Mouse (Mus musculus) lung, postnatal 25 days (tissue): ENCODE measurements around the gene Nhsl2.
"Not testable (repeated sequence)": the region's sequence is repeated elsewhere in the genome, so short reads cannot be mapped to it uniquely, and the experiment has no call there.

Experiments
- DNase-seq: peaks from one replicate; pipeline ENCODE4 v3.0.0; 2022; ENCODE audit warnings: low spot score

Gene Nhsl2

GRCm38 (mm10) chrX:101849281-101849821, at the start of gene Nhsl2:
Nhsl2 (plus strand) TSS chrX:101849385.
- DNase-seq, result peak; percentile 23

GRCm38 (mm10) chrX:101805512-101805911, 43.7 kb upstream of the Nhsl2 start:
- no peak for DNase-seq

DNA sequence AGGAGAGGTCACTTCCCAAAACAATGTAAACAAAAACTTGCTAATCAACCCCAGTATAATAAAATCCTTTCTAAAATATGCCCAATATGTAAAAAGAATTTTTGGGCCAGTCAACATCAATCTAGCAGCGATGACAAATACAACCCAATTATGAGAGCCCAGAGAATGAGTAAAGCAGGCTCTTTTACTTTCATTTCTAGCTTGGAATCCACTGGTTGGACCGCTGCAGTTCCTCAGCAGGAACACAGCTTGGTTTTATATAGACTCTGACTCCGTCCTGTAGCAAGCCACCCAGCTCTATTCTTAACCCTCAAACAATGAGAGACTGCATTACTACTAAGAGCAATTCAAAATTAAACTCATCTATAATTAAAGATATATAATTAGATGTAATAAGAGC, 37.4 kb upstream of the Nhsl2 start:
- no peak for DNase-seq

GRCm38 (mm10) chrX:101819163-101819562, 30.0 kb upstream of the Nhsl2 start:
- DNase-seq, result no peak

DNA sequence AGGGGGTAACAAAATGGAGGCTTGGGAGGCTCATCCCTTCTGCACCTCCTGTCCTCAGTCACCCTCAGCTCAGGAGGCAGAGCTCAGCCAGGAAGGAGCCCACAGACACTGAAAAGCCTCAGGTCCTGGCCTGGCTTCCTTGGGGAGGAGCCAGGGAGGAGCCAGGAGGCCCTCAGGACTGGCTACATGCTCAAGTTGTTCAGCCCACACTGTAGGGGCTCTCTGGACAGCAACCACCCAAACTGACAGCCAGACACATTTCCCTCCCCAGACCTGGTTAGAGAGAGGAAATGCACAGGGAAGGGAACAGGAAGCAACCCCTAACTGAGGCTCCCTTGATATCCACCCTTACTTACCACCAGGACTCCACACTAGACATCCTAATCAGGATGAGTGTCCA, 29.2 kb upstream of the Nhsl2 start:
- DNase-seq, result not testable (repeated sequence)

DNA sequence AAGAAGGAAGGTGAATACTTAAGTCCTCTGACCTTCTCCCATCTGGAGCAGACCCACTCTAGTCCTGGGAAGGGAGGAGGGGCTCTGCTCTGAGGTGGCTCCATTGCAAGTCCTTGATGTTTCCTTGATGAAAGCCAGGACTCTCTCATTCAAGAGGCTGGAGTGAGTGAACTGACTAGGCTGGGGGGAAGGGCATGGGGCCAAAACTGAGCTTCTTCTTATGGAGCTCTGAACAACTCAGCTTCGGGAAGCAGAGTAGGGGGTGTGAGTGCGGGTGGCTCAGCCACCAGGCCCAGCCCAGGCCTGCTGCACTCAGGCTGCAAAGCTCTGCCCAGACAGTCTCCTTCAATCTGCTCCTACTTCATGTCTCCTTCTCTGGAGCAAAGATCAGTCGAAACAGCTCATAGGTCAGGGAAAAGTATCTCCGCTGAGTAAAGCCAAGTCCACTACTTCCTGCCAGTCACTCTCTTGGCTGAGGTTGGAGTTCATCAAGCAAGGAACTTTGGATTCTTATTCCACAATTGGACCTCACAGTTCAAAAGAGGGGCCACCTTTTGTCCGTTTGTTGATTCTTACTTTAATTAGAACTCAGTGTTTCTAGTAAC, 1.9 kb upstream of the Nhsl2 start:
- peak; percentile 18 for DNase-seq

DNA sequence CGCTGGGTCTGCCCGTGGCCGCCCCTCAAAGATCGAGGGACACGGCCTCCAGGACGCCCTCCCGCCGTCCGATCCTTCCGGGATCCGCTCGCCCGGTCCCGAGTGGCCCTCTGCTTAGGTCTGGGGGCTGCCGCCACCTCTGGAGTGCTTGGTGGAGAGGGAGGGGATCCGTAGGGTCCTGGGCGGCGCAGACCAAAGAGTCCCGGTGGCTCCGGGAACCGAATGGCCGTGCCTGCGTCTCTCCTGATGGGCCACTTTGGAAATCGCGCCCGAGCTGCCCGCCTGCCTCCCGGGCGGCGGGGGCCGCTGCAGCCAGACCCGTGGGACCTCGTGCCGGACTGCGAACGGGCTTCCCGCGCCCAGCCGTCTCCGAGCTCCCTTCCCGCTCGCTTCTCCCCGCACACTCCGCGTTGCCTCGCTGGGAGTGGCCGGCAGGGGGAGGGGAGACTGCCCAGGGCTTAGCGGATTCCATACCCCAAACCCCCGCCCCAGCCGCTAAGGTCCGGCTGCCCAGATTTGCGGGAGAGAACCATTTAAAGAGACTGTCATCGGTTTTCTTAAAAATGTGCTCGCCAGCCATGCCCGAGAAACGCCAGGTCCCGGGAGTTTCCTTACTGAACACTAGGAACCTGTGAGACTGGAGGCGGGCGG, 841 bp downstream of the Nhsl2 start:
- DNase-seq, result no peak

GRCm38 (mm10) chrX:101851566-101852354, 2.6 kb downstream of the Nhsl2 start:
- no peak for DNase-seq

GRCm38 (mm10) chrX:101863666-101864378, 14.6 kb downstream of the Nhsl2 start:
- DNase-seq, result no peak

GRCm38 (mm10) chrX:101864788-101865187, 15.6 kb downstream of the Nhsl2 start:
- DNase-seq, result no peak

DNA sequence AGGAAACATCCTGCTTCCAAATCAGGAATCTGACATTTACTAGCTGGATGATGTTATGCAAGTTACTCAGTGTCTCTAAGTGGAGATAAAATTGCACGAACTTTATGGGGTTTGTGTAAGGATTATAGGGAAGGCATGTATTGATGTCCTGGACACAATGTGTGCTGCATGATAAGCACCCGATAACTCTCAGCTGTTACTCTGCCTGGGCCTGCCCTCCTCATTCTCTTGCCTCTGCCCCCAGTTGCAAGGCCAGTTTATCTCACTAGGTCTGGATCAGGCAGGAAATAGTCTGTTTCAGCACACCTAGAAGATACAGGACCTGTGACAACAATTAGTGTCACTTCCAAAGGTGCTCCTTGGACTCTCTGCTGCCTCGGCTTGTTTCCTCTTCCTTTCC, 25.0 kb downstream of the Nhsl2 start:
- no peak for DNase-seq

DNA sequence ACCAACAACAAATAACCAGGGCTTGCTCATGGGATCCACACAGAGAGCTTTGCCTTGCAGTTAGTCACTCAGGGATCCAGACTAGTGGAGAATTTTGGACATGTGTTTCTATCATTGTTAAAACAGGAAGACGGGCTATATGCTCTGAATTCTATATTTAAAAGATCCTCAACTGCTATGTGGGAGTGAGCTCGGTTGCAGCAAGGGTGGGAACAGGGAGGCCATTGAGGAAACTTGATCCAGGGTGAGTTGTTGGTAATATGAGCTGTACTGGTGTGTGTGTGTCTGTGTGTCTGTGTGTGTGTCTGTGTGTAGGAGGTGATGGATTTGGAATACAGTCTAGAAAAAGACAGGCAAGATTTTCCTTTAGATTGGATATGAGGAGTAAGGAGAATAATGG, 25.7 kb downstream of the Nhsl2 start:
- DNase-seq, result no peak

GRCm38 (mm10) chrX:101876136-101876535, 27.0 kb downstream of the Nhsl2 start:
- no peak for DNase-seq

DNA sequence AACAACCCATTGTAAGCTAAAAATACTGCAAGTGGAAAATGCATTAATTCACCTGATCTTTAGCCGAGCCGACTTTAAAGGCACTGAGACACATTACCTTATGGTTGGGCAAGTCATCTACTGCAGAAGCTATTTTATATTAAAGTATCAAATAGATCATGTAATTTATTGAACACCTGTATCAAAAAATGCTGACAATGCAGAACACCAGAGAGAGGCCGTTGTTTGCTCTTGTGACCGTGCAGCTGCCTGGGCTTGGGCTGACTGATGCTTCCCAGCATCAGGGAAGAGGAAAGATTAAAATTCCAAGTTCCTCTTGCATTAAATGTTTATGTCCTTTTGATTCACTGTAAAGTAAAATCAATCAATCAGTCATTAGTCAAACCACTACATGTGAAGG, 28.7 kb downstream of the Nhsl2 start:
- no peak for DNase-seq

DNA sequence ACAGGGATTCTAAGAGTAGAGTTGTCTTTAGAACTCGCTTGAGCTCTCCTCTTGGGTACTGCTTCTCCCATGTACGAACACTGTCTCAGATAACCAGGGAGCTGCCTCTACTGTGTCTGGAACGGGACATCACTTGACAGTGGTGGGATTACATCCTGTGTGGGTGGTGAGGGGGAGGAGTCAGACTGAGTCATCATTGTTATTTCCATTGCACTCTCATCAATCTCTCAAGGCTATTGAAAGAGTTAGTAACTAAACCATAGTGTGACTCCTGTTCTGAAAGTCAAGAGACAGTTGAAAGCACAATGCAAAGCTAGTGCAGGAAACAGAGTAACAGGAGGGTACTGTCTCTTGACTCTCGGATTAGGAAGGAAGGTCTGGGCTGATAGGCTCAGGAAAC, 29.4 kb downstream of the Nhsl2 start:
- no peak for DNase-seq

GRCm38 (mm10) chrX:101882141-101882751, 33.1 kb downstream of the Nhsl2 start:
- no peak for DNase-seq

- DNase-seq, result peak; percentile 10
Measured at GRCm38 (mm10) chrX:101889384-101889783, 40.2 kb downstream of the Nhsl2 start.

DNA sequence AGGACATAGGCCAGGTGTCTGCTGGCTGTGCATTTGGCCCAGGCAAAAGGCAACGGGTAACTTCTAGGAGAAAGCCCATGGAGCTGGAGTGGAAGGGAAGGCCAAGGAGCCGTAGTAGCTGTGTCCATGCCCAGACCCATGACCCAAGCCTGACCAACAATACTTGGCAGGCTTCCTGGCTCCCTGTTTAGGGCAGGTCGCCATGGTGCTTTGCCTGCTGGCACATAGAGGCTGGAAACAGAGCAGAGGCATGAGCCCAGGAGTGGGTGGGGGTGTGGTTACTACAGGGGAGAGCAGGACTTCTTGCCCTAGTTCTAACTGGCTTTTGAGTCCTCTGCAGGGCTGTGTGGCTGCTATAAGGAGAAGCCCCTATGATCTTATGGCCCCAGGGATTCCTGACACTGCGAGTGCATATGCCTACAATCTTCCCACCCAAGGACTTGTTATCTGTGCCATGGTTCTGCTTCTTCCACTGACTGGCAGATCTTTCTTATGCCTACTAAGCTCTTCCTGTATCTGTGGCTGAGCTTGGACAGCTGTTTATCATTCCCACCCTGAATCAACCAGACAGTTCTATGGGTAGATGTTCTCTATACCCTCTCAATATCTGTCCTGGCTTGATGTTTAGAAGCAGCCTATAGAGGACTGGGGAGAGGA, 40.8 kb downstream of the Nhsl2 start:
- DNase-seq, result peak; percentile 23

GRCm38 (mm10) chrX:101893796-101894195, 44.6 kb downstream of the Nhsl2 start:
- DNase-seq, result no peak

DNA sequence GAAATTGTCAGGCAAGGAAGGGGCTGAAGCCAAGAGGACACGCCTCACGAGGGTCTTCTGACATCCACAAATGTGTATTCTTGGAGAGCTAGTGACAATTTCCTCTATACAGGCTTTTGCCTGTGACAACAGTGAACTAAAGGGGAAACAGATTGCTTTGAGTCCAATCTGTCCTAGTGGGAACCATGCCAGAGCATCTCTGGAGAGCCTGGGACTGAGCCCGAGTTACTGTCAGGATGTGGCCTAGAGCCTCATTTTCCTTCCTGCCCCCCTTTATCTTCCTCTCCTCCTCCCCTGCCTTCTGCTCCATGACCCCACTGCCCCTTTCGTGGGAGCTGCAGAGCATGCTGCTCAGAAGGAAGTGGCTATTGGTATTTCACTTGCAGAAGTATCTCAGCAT, 49.2 kb downstream of the Nhsl2 start:
- no peak for DNase-seq

DNA sequence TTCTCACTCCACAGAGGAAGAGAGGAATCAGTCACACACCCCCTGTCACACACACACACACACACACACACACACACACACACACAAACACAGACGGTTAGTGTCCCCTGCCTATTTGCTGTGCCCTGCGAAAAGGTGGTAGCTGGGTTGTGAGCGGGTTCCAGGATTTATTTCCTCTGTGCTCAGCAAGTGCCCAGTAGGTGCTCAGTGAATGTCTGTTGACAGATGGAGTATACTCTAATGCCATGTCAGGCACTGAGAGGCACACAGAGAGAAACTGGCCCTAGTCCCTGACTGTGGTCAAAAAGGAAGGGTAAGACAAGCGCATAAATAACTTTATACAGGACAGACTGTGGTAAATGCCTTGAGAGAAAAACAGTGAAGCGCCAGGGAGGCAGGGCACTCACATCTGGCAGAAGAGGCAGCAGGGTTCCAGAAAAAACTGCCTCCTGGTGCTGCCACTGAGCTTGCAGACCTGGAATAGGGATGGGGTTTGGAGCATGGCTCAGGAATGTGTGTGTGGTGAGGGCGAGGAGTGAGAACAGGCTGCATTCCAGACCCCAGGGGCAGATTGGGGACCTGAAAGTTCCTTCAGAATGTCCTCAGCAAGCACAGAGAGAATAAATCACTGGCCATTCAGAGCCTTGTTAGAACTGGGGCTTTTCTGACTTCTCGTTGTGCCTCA, 52.8 kb downstream of the Nhsl2 start:
- no peak for DNase-seq
